Mouse (Mus musculus): ENCODE measurements around the gene Pnpla2. TPM values are rescaled to one million over a fixed set of nuclear protein-coding genes. Genes with fewer than 3 reads are reported as not detected.

Pnpla2 gene
- polyA plus RNA-seq, 1 experiment from 2014 or later: 17.2 TPM

GRCm38 (mm10) chr7:141433517-141434400 is 21.2 kb upstream of the Pnpla2 start:
- Histone ChIP-seq H3K27me3 (replicated peaks) (no peaks in the 10 kb centered on the region), H3K4me1 (peaks cover 72% of the 10 kb centered on the region), H3K4me2 (peak overlapping the region; percentile 91), H3K27ac (replicated peaks) (peak overlapping the region; percentile 77), H3K4me3 (replicated peaks) (peak overlapping the region; percentile 58), H3K9me3 (replicated peaks) (no peaks in the 10 kb centered on the region), H3K36me3 (peaks cover 37% of the 10 kb centered on the region), H3K9ac (replicated peaks) (peak overlapping the region; percentile 66)
- no peak for ATAC-seq (ENCODE audit: low FRiP score)
- WGBS: 76% methylated on average over 15 of the region's 15 CpGs

- peak overlapping the region; percentile 66 for H3K9ac ChIP-seq (replicated peaks)
- H3K9me3 ChIP-seq (replicated peaks): no peaks in the 10 kb centered on the region
- ATAC-seq (ENCODE audit: low FRiP score): peak; percentile 22; the same call in 1 of the 2 replicates
- H3K27ac ChIP-seq (replicated peaks): peak overlapping the region; percentile 77
- H3K36me3 ChIP-seq: peaks cover 37% of the 10 kb centered on the region
- H3K4me2 ChIP-seq: peak overlapping the region; percentile 91
- H3K4me1 ChIP-seq: peaks cover 65% of the 10 kb centered on the region
- peak overlapping the region; percentile 58 for H3K4me3 ChIP-seq (replicated peaks)
- no peaks in the 10 kb centered on the region for H3K27me3 ChIP-seq (replicated peaks)
- 12% methylated on average over 8 of the region's 8 CpGs for WGBS
Measured at GRCm38 (mm10) chr7:141434464-141434863, 20.5 kb upstream of the Pnpla2 start.

GRCm38 (mm10) chr7:141435129-141435855 is 19.7 kb upstream of the Pnpla2 start:
- peaks cover 33% of the 10 kb centered on the region for H3K36me3 ChIP-seq
- 5% methylated on average over 17 of the region's 17 CpGs for WGBS
- peak overlapping the region; percentile 77 for H3K27ac ChIP-seq (replicated peaks)
- peak overlapping the region; percentile 66 for H3K9ac ChIP-seq (replicated peaks)
- peak overlapping the region; percentile 91 for H3K4me2 ChIP-seq
- peaks cover 57% of the 10 kb centered on the region for H3K4me1 ChIP-seq
- H3K4me3 ChIP-seq (replicated peaks): peak overlapping the region; percentile 58
- no peaks in the 10 kb centered on the region for H3K27me3 ChIP-seq (replicated peaks)
- no peaks in the 10 kb centered on the region for H3K9me3 ChIP-seq (replicated peaks)
- ATAC-seq (ENCODE audit: low FRiP score): peak; percentile 15; the same call in 1 of the 2 replicates

GRCm38 (mm10) chr7:141435856-141436522 is 19.0 kb upstream of the Pnpla2 start:
- peak overlapping the region; percentile 69 for H3K4me3 ChIP-seq (replicated peaks)
- no peaks in the 10 kb centered on the region for H3K9me3 ChIP-seq (replicated peaks)
- H3K9ac ChIP-seq (replicated peaks): peak overlapping the region; percentile 75; the same call in 1 of the 2 replicates
- ATAC-seq (ENCODE audit: low FRiP score): no peak
- peak overlapping the region; percentile 77; the same call in 1 of the 2 replicates for H3K27ac ChIP-seq (replicated peaks)
- WGBS: 78% methylated on average over 9 of the region's 9 CpGs
- peaks cover 62% of the 10 kb centered on the region for H3K4me1 ChIP-seq
- H3K36me3 ChIP-seq: peaks cover 26% of the 10 kb centered on the region
- H3K27me3 ChIP-seq (replicated peaks): no peaks in the 10 kb centered on the region
- peak overlapping the region; percentile 91 for H3K4me2 ChIP-seq

GRCm38 (mm10) chr7:141436523-141436892 is 18.5 kb upstream of the Pnpla2 start:
- 40% methylated on average over 2 of the region's 2 CpGs for WGBS
- no peak for ATAC-seq (ENCODE audit: low FRiP score)
- H3K27me3 ChIP-seq (replicated peaks): no peaks in the 10 kb centered on the region
- peak overlapping the region; percentile 69 for H3K4me3 ChIP-seq (replicated peaks)
- H3K4me1 ChIP-seq: peaks cover 62% of the 10 kb centered on the region
- peak overlapping the region; percentile 91 for H3K4me2 ChIP-seq
- peak overlapping the region; percentile 75; the same call in 1 of the 2 replicates for H3K9ac ChIP-seq (replicated peaks)
- peak overlapping the region; percentile 88; the same call in 1 of the 2 replicates for H3K27ac ChIP-seq (replicated peaks)
- no peaks in the 10 kb centered on the region for H3K9me3 ChIP-seq (replicated peaks)
- peaks cover 21% of the 10 kb centered on the region for H3K36me3 ChIP-seq

- peak within 1 kb of the TSS; percentile 91 for H3K4me2 ChIP-seq
- peaks cover 66% of the 10 kb centered on the region for H3K4me1 ChIP-seq
- ATAC-seq (ENCODE audit: low FRiP score): peak; percentile 79
- WGBS: 5% methylated on average over 53 of the region's 53 CpGs
- peaks cover 12% of the 10 kb centered on the region for H3K36me3 ChIP-seq
- no peaks in the 10 kb centered on the region for H3K27me3 ChIP-seq (replicated peaks)
- H3K4me3 ChIP-seq (replicated peaks): peak within 1 kb of the TSS; percentile 69
- H3K9me3 ChIP-seq (replicated peaks): no peaks in the 10 kb centered on the region
- H3K27ac ChIP-seq (replicated peaks): peak within 1 kb of the TSS; percentile 88
- peak within 1 kb of the TSS; percentile 75 for H3K9ac ChIP-seq (replicated peaks)
Measured at GRCm38 (mm10) chr7:141437178-141438120, 17.5 kb upstream of the Pnpla2 start, which contains the start of gene Slc25a22. TSS of gene Slc25a22 (minus strand) at chr7:141437892.

- WGBS: 91% methylated on average over 12 of the region's 12 CpGs
- Histone ChIP-seq H3K9ac (replicated peaks) (no peak overlapping the region), H3K36me3 (peaks cover 2% of the 10 kb centered on the region), H3K4me1 (peaks cover 65% of the 10 kb centered on the region), H3K4me3 (replicated peaks) (no peak overlapping the region), H3K4me2 (peak overlapping the region; percentile 91; the same call in 1 of the 2 replicates), H3K9me3 (replicated peaks) (no peaks in the 10 kb centered on the region), H3K27me3 (replicated peaks) (no peaks in the 10 kb centered on the region), H3K27ac (replicated peaks) (peak overlapping the region; percentile 88; the same call in 1 of the 2 replicates)
- ATAC-seq (ENCODE audit: low FRiP score): no peak
Measured at GRCm38 (mm10) chr7:141438201-141438968, 16.6 kb upstream of the Pnpla2 start.

- no peak overlapping the region for H3K27ac ChIP-seq (replicated peaks)
- H3K4me3 ChIP-seq (replicated peaks): no peak overlapping the region
- H3K9me3 ChIP-seq (replicated peaks): no peaks in the 10 kb centered on the region
- ATAC-seq (ENCODE audit: low FRiP score): no peak
- WGBS: 98% methylated on average over 10 of the region's 10 CpGs
- H3K27me3 ChIP-seq (replicated peaks): no peaks in the 10 kb centered on the region
- H3K36me3 ChIP-seq: no peaks in the 10 kb centered on the region
- peaks cover 65% of the 10 kb centered on the region for H3K4me1 ChIP-seq
- no peak overlapping the region for H3K4me2 ChIP-seq
- no peak overlapping the region for H3K9ac ChIP-seq (replicated peaks)
Measured at GRCm38 (mm10) chr7:141439140-141439679, 15.8 kb upstream of the Pnpla2 start.

GRCm38 (mm10) chr7:141439811-141440210 is 15.2 kb upstream of the Pnpla2 start:
- H3K36me3 ChIP-seq: no peaks in the 10 kb centered on the region
- no peak overlapping the region for H3K4me3 ChIP-seq (replicated peaks)
- 94% methylated on average over 11 of the region's 11 CpGs for WGBS
- peaks cover 62% of the 10 kb centered on the region for H3K4me1 ChIP-seq
- H3K9me3 ChIP-seq (replicated peaks): no peaks in the 10 kb centered on the region
- no peak overlapping the region for H3K9ac ChIP-seq (replicated peaks)
- H3K27ac ChIP-seq (replicated peaks): no peak overlapping the region
- no peak for ATAC-seq (ENCODE audit: low FRiP score)
- H3K4me2 ChIP-seq: no peak overlapping the region
- no peaks in the 10 kb centered on the region for H3K27me3 ChIP-seq (replicated peaks)

GRCm38 (mm10) chr7:141440613-141441012 is 14.4 kb upstream of the Pnpla2 start:
- 22% methylated on average over 6 of the region's 6 CpGs for WGBS
- Histone ChIP-seq H3K4me2 (no peak overlapping the region), H3K4me1 (peaks cover 54% of the 10 kb centered on the region), H3K4me3 (replicated peaks) (no peak overlapping the region), H3K9ac (replicated peaks) (no peak overlapping the region), H3K36me3 (no peaks in the 10 kb centered on the region), H3K27ac (replicated peaks) (no peak overlapping the region), H3K27me3 (replicated peaks) (no peaks in the 10 kb centered on the region), H3K9me3 (replicated peaks) (no peaks in the 10 kb centered on the region)
- ATAC-seq (ENCODE audit: low FRiP score): no peak
